Mouse (Mus musculus): ENCODE measurements around the gene Trpv3.
"Not testable (repeated sequence)": the region's sequence is repeated elsewhere in the genome, so short reads cannot be mapped to it uniquely, and the experiment has no call there.

Trpv3 gene

GRCm38 (mm10) chr11:73303123-73303522 lies 35.9 kb downstream of the Trpv3 start:
- no peak for DNase-seq

- no peak for DNase-seq
These were observed 48.8 kb downstream of the Trpv3 start for GRCm38 (mm10) chr11:73315961-73316360.

- DNase-seq: not testable (repeated sequence)
These were observed 51.4 kb downstream of the Trpv3 start for GRCm38 (mm10) chr11:73318581-73318980.

GRCm38 (mm10) chr11:73321064-73321463 lies 53.9 kb downstream of the Trpv3 start:
- not testable (repeated sequence) for DNase-seq

GRCm38 (mm10) chr11:73323906-73324830 lies 57.0 kb downstream of the Trpv3 start:
- no peak for DNase-seq

GRCm38 (mm10) chr11:73326485-73326886 lies 59.3 kb downstream of the Trpv3 start:
- no peak for DNase-seq

- DNase-seq: no peak
These were observed 60.2 kb downstream of the Trpv3 start for GRCm38 (mm10) chr11:73327361-73327760.

- no peak for DNase-seq
These were observed 62.3 kb downstream of the Trpv3 start, which contains the start of the genes Aspa, Gm49340 and Spata22 for GRCm38 (mm10) chr11:73329442-73329841. Aspa (minus strand) TSS chr11:73329596. Gm49340 (plus strand) TSS chr11:73329741. Spata22 (plus strand) TSS chr11:73329741.

- no peak for DNase-seq
These were observed 66.2 kb downstream of the Trpv3 start for GRCm38 (mm10) chr11:73333357-73333756.

- DNase-seq: no peak
These were observed 69.7 kb downstream of the Trpv3 start for GRCm38 (mm10) chr11:73336919-73337318.

Data from cerebellum, adult 11-12 months (tissue).